Mouse (Mus musculus) CD8-positive naive resting alpha-beta T cell, adult 2 months (primary cell): ENCODE measurements around the gene Gm6268.
A peak's percentile ranks its signal among the peaks of the same experiment; 100 is the strongest.

Source experiments
- DNase-seq, 2 experiments: peaks; one replicate each; pipeline ENCODE4 v3.0.0; 2022; ENCODE audit warnings: low read depth in 2 of 2, low spot score in 2 of 2

Gm6268 gene

DNA sequence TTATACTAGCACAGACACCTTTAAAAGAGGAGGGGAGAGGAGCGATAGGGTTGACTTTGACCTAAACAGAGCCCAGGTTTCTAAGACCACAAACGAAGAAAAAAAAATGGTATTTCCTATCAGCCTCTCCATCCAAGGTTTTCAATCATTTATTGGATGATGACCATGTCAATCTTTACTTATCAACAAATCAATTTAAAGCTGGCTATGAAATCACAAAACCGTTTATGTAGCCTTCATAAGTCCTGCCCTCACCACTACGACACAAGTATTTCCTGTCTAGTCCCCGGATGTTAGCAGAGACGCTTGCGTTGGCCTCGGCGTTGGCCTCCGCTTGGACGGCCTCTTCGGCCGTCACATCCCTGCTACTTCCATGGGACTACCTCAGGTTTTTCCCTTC lies at the start of gene Gm6268:
Gene Gm6268 (plus strand): TSS at position 301 of the 400 bp plus-strand sequence.
- no peak for DNase-seq

GRCm38 (mm10) chrX:36352446-36352845 lies 48.6 kb upstream of the Gm6268 start:
- no peak for DNase-seq

GRCm38 (mm10) chrX:36385340-36385739 lies 15.7 kb upstream of the Gm6268 start:
- no peak for DNase-seq

DNA sequence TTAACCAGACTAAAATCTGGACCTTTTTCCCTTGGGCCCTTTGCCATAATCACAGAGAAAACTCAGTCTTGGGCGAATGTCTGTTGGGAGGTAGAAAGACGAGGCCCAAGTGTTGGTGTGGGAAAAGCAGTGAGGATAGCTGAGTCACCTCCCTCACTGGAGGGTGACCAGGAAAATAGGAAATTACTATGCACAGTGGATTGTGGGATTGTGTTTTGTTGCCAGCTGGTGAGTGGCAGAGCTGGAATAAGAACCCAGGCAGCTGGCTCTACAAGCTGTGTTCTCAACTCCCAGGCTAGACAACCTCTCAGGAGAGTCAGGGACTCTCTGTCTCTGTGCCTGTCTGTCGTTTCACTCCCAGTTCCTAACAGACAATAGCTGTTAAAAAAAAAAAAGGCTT lies 11.1 kb upstream of the Gm6268 start:
- DNase-seq = no peak

DNA sequence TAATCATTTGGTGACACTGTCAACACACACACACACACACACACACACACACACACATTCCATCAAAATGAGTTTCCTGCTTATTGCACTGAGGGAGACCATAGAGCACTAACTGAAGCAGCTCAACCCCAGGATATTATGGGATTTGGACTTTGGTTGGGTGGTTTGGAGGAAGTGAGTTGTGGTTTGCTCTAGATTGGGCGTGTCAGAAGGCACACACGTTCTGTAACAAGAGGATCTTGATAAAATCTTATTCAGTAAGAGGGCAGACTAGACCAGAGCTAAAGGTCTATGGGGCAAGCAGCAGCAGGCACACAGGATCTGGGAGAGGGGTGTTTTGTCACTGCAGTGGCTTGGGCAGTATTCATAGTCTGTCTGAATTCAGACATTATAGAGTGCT lies 10.6 kb upstream of the Gm6268 start:
- DNase-seq = no peak

DNA sequence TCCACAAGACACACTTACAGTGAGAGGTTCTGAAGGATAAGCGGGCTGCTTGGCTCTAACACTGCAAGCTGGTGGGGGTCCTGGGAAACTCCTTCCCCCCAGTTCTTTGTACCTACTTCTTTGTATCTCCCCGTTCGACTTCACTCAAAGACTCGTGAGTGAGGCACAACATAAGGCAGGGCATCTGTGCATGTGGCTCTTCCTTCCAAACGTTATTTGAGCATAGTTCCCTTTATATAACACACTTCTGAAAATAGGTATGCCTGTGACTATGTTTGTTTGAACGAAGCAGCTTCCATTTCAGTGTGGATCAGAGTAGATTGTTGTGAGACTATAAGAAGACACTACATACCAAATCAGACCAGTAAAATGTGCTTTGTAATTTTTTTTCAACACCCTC lies 8.4 kb upstream of the Gm6268 start:
- DNase-seq = no peak

DNA sequence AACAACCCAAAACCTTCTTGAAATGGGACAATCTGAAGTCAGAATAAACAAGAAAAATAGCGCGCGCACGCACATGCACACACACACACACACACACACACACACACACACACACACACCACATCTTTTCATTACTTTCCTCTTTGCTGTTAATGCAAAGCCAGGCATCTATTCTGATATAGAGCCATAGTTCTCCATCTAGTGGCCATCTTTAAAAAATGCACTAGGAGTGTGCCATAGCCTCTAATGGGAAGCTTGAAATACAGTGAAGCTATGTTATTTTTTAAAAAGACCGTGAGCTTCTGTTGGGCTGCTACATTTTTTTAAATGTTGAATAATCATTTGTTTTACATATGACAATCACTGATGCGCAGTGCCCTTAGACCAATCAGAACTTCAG lies 7.8 kb upstream of the Gm6268 start:
- no peak for DNase-seq

DNA sequence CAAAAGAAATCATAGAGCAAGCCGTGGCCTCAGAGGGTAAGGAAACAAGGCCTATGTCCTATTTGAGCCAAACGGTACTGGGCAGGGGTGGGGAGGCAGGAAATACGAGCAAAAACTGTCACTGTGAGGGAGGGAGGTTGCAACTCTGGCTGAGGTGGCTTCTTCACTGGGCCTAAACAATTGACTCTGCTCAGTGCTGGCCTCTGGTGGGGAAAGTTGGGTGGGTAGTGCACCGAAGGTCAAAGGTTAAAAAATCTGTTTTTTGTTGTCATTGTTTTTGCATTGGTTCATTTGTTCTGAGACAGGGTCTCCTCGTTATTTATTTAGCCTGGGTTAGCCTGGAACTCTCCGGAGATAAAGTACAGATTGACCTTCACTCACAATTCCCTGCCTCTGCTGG lies 1.2 kb downstream of the Gm6268 start:
- peak in 1 of 2 experiments; percentile 11 for DNase-seq

GRCm38 (mm10) chrX:36419153-36419552 lies 18.1 kb downstream of the Gm6268 start:
- DNase-seq = no peak

GRCm38 (mm10) chrX:36434993-36435392 lies 33.9 kb downstream of the Gm6268 start:
- DNase-seq = no peak

DNA sequence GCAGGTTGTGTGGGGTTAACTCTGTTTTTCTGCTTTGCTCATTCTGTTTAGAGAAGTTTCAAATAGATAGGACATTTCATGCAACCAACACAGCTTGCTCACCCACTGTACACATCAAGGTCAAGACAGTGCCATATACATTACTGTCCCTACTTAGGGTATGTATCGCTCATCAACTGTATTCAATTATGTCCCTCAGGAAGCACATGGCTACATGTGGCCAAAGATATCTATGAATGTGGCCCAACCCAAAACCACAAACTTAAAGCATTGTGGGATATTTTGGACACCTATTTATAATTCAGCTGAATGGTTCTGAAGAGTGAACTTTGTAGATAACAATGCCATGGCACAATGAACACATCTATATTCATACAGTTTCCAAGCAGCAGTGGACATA lies 36.9 kb downstream of the Gm6268 start:
- DNase-seq = no peak
